Mouse (Mus musculus): ENCODE data around the gene Olfr115. TPM values are rescaled to one million over a fixed set of nuclear protein-coding genes. Genes with fewer than 3 reads are reported as not detected.

Gene Olfr115
- not detected for total RNA-seq (2021)

- DNase-seq, result no peak
Measured at GRCm38 (mm10) chr17:37627009-37627408, at the start of gene Olfr115, which contains the start of gene Olfr116. TSS of gene Olfr115 (minus strand) at chr17:37627109. TSS of gene Olfr116 (minus strand) at chr17:37627199.

DNA sequence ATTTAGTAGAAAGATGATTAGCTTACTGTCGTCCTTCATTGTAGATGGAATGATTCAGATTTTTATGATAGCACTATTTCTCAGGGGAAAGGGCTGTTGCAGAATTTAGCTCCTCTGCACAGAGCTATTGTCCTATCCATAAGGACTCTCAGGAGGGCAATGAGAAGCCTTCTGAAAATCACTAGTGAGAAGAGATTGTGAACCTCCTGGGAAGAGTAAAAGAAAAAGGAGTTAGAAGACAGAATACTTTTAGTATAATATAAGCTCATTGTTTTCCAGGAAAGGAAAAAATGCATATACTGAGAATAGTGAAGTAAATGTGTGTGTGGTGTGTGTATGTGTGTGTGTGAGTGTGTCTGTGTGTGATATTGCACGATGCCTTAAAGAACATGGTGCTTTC lies 39.8 kb upstream of the Olfr115 start, which contains the start of gene Olfr118:
TSS of gene Olfr118 (plus strand) at position 301 of the 400 bp plus-strand sequence.
- no peak for DNase-seq

DNA sequence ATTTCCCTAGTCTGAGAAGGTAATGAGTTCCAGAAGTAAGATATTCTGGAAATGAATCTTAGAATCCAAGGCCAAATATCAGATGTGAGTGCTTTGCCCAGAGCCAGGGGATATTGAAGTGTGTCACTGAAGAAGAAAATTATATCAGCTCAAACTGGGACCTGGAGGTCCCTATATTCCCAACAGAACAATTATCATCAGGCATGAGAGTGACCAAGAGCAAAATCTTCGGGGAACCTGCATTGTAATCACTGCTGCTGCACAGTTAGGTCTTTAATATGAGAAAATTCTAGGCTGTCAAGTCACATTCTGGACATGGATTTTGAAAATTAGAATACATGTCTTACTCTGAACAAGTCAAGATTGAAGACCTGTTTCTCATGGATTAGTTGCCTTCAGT lies 36.8 kb upstream of the Olfr115 start, which contains the start of gene Olfr117:
TSS of gene Olfr117 (minus strand) at position 101 of the 400 bp plus-strand sequence.
- no peak for DNase-seq

DNA sequence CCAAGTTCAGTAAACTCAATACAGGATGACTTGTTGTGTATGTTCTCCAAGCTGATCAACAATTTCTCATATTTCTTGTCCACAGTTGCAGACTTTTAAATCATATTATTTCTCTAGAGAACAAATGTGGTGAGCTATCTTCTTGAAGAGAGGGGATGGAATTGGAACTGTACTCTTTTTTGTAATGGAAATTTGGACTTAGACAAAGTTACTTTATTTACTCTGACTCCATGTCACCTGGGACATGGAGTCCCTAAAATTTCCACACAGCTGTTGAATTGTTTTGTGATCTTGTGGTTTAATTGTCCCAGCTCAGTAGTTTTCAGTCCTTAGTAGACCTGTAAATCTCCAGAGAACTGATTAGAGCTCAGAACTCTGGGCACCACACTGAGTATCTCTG lies 34.3 kb downstream of the Olfr115 start, which contains the start of gene Olfr114:
TSS of gene Olfr114 (minus strand) at position 101 of the 400 bp plus-strand sequence.
- no peak for DNase-seq

- DNase-seq, result no peak
Measured at GRCm38 (mm10) chr17:37577563-37577962, 49.3 kb downstream of the Olfr115 start, which contains the start of gene Olfr113. TSS of gene Olfr113 (minus strand) at chr17:37577663.

- DNase-seq, result no peak
Measured at GRCm38 (mm10) chr17:37569351-37569750, 57.6 kb downstream of the Olfr115 start, which contains the start of gene Olfr112. TSS of gene Olfr112 (minus strand) at chr17:37569451.

Other genes with a start within 250 kb of the Olfr115 start
- gene Olfr105-ps, start 248.1 kb downstream of the Olfr115 start, total RNA-seq (2021), result not detected
- not detected for gene Olfr106-ps, start 236.7 kb downstream of the Olfr115 start, total RNA-seq (2021)
- not detected for gene Olfr107, start 227.9 kb downstream of the Olfr115 start, total RNA-seq (2021)
- not detected for gene Olfr108, start 181.6 kb downstream of the Olfr115 start, total RNA-seq (2021)
- gene Olfr109, start 168.2 kb downstream of the Olfr115 start, total RNA-seq (2021), result not detected
- not detected for gene H2-M2, start 143.6 kb downstream of the Olfr115 start, total RNA-seq (2021)
- not detected for gene Olfr110, start 134.6 kb downstream of the Olfr115 start, total RNA-seq (2021)
- not detected for gene Olfr111, start 119.1 kb downstream of the Olfr115 start, total RNA-seq (2021)
- not detected for gene Olfr112, start 57.7 kb downstream of the Olfr115 start, total RNA-seq (2021)
- gene Olfr113, start 49.4 kb downstream of the Olfr115 start, total RNA-seq (2021), result not detected
- gene Olfr114, start 34.4 kb downstream of the Olfr115 start, total RNA-seq (2021), result not detected
- not detected for gene Olfr116, start 90 bp upstream of the Olfr115 start, total RNA-seq (2021)
- not detected for gene Olfr117, start 36.7 kb upstream of the Olfr115 start, total RNA-seq (2021)
- gene Olfr118, start 39.9 kb upstream of the Olfr115 start, total RNA-seq (2021), result not detected
- gene Olfr119, start 69.5 kb upstream of the Olfr115 start, total RNA-seq (2021), result not detected
- gene Olfr120, start 94.7 kb upstream of the Olfr115 start, total RNA-seq (2021), result not detected
- gene Olfr121, start 121.7 kb upstream of the Olfr115 start, total RNA-seq (2021), result not detected
- gene Olfr122, start 141.5 kb upstream of the Olfr115 start, total RNA-seq (2021), result not detected
- not detected for gene Olfr123, start 166.4 kb upstream of the Olfr115 start, total RNA-seq (2021)
- gene Olfr124, start 172.8 kb upstream of the Olfr115 start, total RNA-seq (2021), result not detected
- not detected for gene Olfr125, start 205.8 kb upstream of the Olfr115 start, total RNA-seq (2021)
- not detected for gene Olfr126, start 220.4 kb upstream of the Olfr115 start, total RNA-seq (2021)